Mouse (Mus musculus) layer of hippocampus, postnatal 25 days (tissue): Measurements from ENCODE around the gene Acer1. TPM values are rescaled to one million over a fixed set of nuclear protein-coding genes. Genes with fewer than 3 reads are reported as not detected.

Experiments
- total RNA-seq, 2 experiments: library from RNA; stranded (reverse); gene quantifications; 2 replicates each; pipeline ENCODE4 v1.2.3; 2021

Gene Acer1
- total RNA-seq, 2 experiments from 2014 or later, result not detected

Other genes starting within 250 kb of the Acer1 start
- 1 to 10 TPM; 2.7 to 3.6 TPM for gene Nrtn, start 224.6 kb downstream of the Acer1 start, total RNA-seq
- gene Dus3l, start 217.4 kb downstream of the Acer1 start, total RNA-seq, result 10 to 100 TPM; 61.1 to 73.0 TPM
- 1 to 10 TPM in 1 of 2 experiments, under 1 TPM in 1; 0.89 to 1.6 TPM for gene Prr22, start 211.9 kb downstream of the Acer1 start, total RNA-seq
- 1 to 10 TPM; 3.8 to 4.4 TPM for gene Rfx2, start 151.1 kb downstream of the Acer1 start, total RNA-seq
- not detected for gene Acsbg2, start 107.7 kb downstream of the Acer1 start, total RNA-seq
- under 1 TPM; 0.10 to 0.14 TPM for gene 1700061G19Rik, start 106.6 kb downstream of the Acer1 start, total RNA-seq
- 10 to 100 TPM; 66.7 to 79.9 TPM for gene Mllt1, start 46.7 kb downstream of the Acer1 start, total RNA-seq
- 10 to 100 TPM; 57.8 to 68.3 TPM for gene Clpp, start 8.2 kb upstream of the Acer1 start, total RNA-seq
- gene Alkbh7, start 15.2 kb upstream of the Acer1 start, total RNA-seq, result 10 to 100 TPM; 22.8 to 24.1 TPM
- not detected for gene Pspn, start 17.9 kb upstream of the Acer1 start, total RNA-seq
- 10 to 100 TPM; 59.7 to 60.1 TPM for gene Gtf2f1, start 29.2 kb upstream of the Acer1 start, total RNA-seq
- gene Gm17949, start 29.3 kb upstream of the Acer1 start, total RNA-seq, result not detected
- 100 to 1,000 TPM; 113 to 117 TPM for gene Khsrp, start 49.4 kb upstream of the Acer1 start, total RNA-seq
- gene Slc25a41, start 59.5 kb upstream of the Acer1 start, total RNA-seq, result under 1 TPM in 1 of 2 experiments, not detected in 1; 0.22 TPM
- gene Crb3, start 77.0 kb upstream of the Acer1 start, total RNA-seq, result under 1 TPM in 1 of 2 experiments, not detected in 1; 0.99 TPM
- 100 to 1,000 TPM; 351 to 373 TPM for gene Slc25a23, start 77.7 kb upstream of the Acer1 start, total RNA-seq
- 1 to 10 TPM in 1 of 2 experiments, under 1 TPM in 1; 0.47 to 2.0 TPM for gene Dennd1c, start 96.4 kb upstream of the Acer1 start, total RNA-seq
- 100 to 1,000 TPM; 633 to 647 TPM for gene Tubb4a, start 105.7 kb upstream of the Acer1 start, total RNA-seq
- gene Tnfsf9, start 123.2 kb upstream of the Acer1 start, total RNA-seq, result under 1 TPM; 0.54 to 0.85 TPM
- gene Cd70, start 167.7 kb upstream of the Acer1 start, total RNA-seq, result under 1 TPM in 1 of 2 experiments, not detected in 1; 0.61 TPM
- gene Tnfsf14, start 212.1 kb upstream of the Acer1 start, total RNA-seq, result not detected
- gene C3, start 246.0 kb upstream of the Acer1 start, total RNA-seq, result 1 to 10 TPM in 1 of 2 experiments, under 1 TPM in 1; 0.98 to 1.3 TPM